Mouse (Mus musculus) bone marrow, adult 2 months (tissue): ENCODE results near the gene Hyal3. TPM values are rescaled to one million over a fixed set of nuclear protein-coding genes. Genes with fewer than 3 reads are reported as not detected.

Source experiments
- H3K27ac ChIP-seq: fragments of 200-500 bp; 2 replicates; pipeline ENCODE4 v1.5.1; 2012; ENCODE audit warnings: low read depth, mild to moderate bottlenecking, control low read depth, inconsistent platforms, low read length; ENCODE audit not compliant: control insufficient read depth, poor library complexity, insufficient read depth
- H3K4me1 ChIP-seq: fragments of 200-500 bp; 2 replicates; pipeline ENCODE4 v1.6.1; 2011; ENCODE audit warnings: low read length; ENCODE audit not compliant: control insufficient read depth, insufficient read depth
- H3K4me3 ChIP-seq: fragments of 200-500 bp; replicated peaks from 2 replicates; pipeline ENCODE3; 2011; ENCODE audit warnings: mild to moderate bottlenecking, low read depth, low read length, control low read depth; ENCODE audit not compliant: control insufficient read depth
- CTCF ChIP-seq: fragments of 200-500 bp; IDR thresholded peaks from 2 replicates; pipeline ENCODE4 v1.5.1; 2011; ENCODE audit warnings: low read length, control low read depth; ENCODE audit not compliant: control insufficient read depth, insufficient read depth
- POLR2A ChIP-seq: fragments of 200-500 bp; IDR thresholded peaks from 2 replicates; pipeline ENCODE4 v1.6.1; 2011; ENCODE audit warnings: low read depth, mild to moderate bottlenecking, control low read depth, low read length, borderline replicate concordance; ENCODE audit not compliant: control insufficient read depth
- WGBS: fragments of 180-500 bp; shearing (Covaris S2); methylation state at CpG from one replicate; pipeline ENCODE4 v1.1.7; 2018; 5-methylcytosine and 5-hydroxymethylcytosine counted together
- polyA plus RNA-seq: library from polyadenylated mRNA; stranded (reverse); fragments of >200 nt; gene quantifications from 2 replicates; pipeline ENCODE4 v1.2.4, GENCODE M21; 2011; ENCODE audit warnings: low replicate concordance; ENCODE audit not compliant: missing spikeins, insufficient read depth, insufficient read length

Gene Hyal3
- polyA plus RNA-seq, 1 experiment = 2.8 TPM

- Histone ChIP-seq H3K27ac (no peak within 1 kb of the TSS), H3K4me1 (peaks cover 4% of the 10 kb centered on the region), H3K4me3 (no peak within 1 kb of the TSS)
- WGBS = 61% methylated on average over 12 of the region's 12 CpGs
- no peak for TF ChIP-seq POLR2A
- TF ChIP-seq CTCF = no peak
Measured at GRCm38 (mm10) chr9:107608741-107609432, 28.3 kb downstream of the Hyal3 start, which contains the start of gene Sema3b. TSS of gene Sema3b (minus strand) at chr9:107609229.

- no peak overlapping the region for H3K4me3 ChIP-seq
- WGBS = 86% methylated on average over 4 of the region's 4 CpGs
- peaks cover 4% of the 10 kb centered on the region for H3K4me1 ChIP-seq
- TF ChIP-seq POLR2A (no peak), CTCF (no peak)
- no peak overlapping the region for H3K27ac ChIP-seq
Measured at GRCm38 (mm10) chr9:107609433-107609830, 28.8 kb downstream of the Hyal3 start.

GRCm38 (mm10) chr9:107611456-107612190 is 31.0 kb downstream of the Hyal3 start:
- Histone ChIP-seq H3K27ac (peak overlapping the region; percentile 10; the same call in 1 of the 2 replicates), H3K4me3 (no peak overlapping the region), H3K4me1 (peaks cover 4% of the 10 kb centered on the region)
- TF ChIP-seq CTCF = no peak
- TF ChIP-seq POLR2A = no peak
- WGBS = 29% methylated on average over 6 of the region's 6 CpGs

GRCm38 (mm10) chr9:107612191-107612944 is 31.8 kb downstream of the Hyal3 start:
- Histone ChIP-seq H3K27ac (peak overlapping the region; percentile 64), H3K4me1 (peaks cover 4% of the 10 kb centered on the region), H3K4me3 (peak overlapping the region; percentile 37)
- under 1% methylated on average over 44 of the region's 48 CpGs for WGBS
- TF ChIP-seq CTCF (peak; percentile 91), POLR2A (peak; percentile 76; the same call in 1 of the 2 replicates)

- TF ChIP-seq CTCF (no peak), POLR2A (no peak)
- H3K4me1 ChIP-seq = peaks cover 4% of the 10 kb centered on the region
Measured at GRCm38 (mm10) chr9:107612945-107613569, 32.4 kb downstream of the Hyal3 start.

GRCm38 (mm10) chr9:107615035-107615434 is 34.4 kb downstream of the Hyal3 start:
- TF ChIP-seq POLR2A (no peak), CTCF (no peak)
- Histone ChIP-seq H3K27ac (no peak overlapping the region), H3K4me3 (no peak overlapping the region), H3K4me1 (peaks cover 4% of the 10 kb centered on the region)
- WGBS = 89% methylated on average over 4 of the region's 4 CpGs

More at GRCm38 (mm10) chr9:107612945-107613569, 32.4 kb downstream of the Hyal3 start:
- Histone ChIP-seq H3K4me3 (peak overlapping the region; percentile 43), H3K27ac (peak overlapping the region; percentile 35)
- 8% methylated on average over 12 of the region's 12 CpGs for WGBS

- no peak overlapping the region for H3K27ac ChIP-seq
- no peak overlapping the region for H3K4me3 ChIP-seq
- TF ChIP-seq POLR2A (no peak), CTCF (no peak)
- no peaks in the 10 kb centered on the region; the same call in 1 of the 2 replicates for H3K4me1 ChIP-seq
- WGBS = 70% methylated on average over 2 of the region's 2 CpGs
Measured at GRCm38 (mm10) chr9:107617461-107617860, 36.8 kb downstream of the Hyal3 start.
